Mouse (Mus musculus): ENCODE measurements around the gene Mfsd7a.

GRCm38 (mm10) chr5:108436101-108436500 lies 12.6 kb downstream of the Mfsd7a start:
- TF ChIP-seq CTCF (IDR thresholded peaks at IDR 0.05) (no peak), EP300 (IDR thresholded peaks at IDR 0.05) (no peak)

All from lung, postnatal 0 days (tissue).